Mouse (Mus musculus): Measurements from ENCODE around the gene Crb3. TPM values are rescaled to one million over a fixed set of nuclear protein-coding genes. Genes with fewer than 3 reads are reported as not detected.

The Crb3 gene
- total and polyA plus RNA-seq, 3 experiments, result 0.25 TPM; not detected in 2

DNA sequence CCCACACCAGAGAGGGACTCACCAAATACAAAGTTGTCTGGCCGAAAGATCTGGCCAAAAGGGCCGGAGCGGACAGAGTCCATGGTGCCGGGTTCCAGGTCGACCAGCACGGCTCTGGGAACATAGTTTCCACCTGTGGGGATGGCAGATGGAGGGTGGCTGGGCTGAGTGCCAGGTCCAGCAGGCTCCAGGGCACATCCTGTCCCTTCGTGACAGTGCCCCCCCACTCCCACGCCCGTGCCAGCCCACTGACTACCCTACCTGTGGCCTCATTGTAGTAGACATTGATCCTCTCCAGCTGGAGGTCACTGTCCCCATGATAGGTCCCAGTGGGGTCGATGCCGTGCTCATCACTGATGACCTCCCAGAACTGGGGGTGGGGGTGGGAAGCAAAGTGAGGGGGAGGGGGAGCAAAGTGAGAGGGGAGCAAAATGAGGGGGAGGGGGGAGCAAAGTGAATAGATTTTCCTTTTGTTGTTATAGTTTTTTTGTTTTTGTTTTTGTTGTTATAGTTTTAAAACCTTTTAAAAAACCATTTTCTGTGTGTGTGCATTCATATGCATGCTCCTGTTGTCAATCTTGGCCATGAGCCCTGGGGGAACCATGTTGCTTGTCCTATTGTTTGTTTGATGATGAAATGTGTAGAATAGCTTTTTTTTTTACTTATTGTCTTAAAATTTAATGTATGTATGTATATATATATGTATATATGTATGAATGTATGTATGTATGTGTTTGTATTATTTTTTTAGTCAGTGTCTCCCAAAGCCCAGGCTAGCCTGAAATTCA, 27.3 kb downstream of the Crb3 start:
- Histone ChIP-seq H3K79me2 (replicated peaks; ENCODE audit: control insufficient read depth, extremely low read depth, insufficient read depth, poor library complexity, severe bottlenecking) (no peaks in the 10 kb centered on the region), H3K9me3 (replicated peaks; ENCODE audit: low read length) (no peaks in the 10 kb centered on the region), H3K36me3 (replicated peaks in 1 of 2; ENCODE audit: control insufficient read depth in 1 of 2, insufficient read depth in 1 of 2, low read length in 1 of 2) (peaks cover 10 to 58% of the 10 kb centered on the region in 2 experiments), H3K4me3 (replicated peaks in 1 of 3; ENCODE audit: low read depth in 2 of 3, low read length in 2 of 3, poor library complexity in 1 of 3) (no peak overlapping the region), H3K27ac (ENCODE audit: insufficient read depth, low read depth) (no peak overlapping the region), H3K4me2 (ENCODE audit: insufficient read depth, low read depth, poor library complexity, severe bottlenecking) (no peak overlapping the region), H3K4me1 (ENCODE audit: control insufficient read depth in 1 of 2, insufficient read depth in 2 of 2) (0 out of 4 replicates have a peak, but pooled peaks cover 0 to 4% of the 10 kb centered on the region in 2 experiments), H3K27me3 (replicated peaks) (no peaks in the 10 kb centered on the region), H3K9ac (ENCODE audit: insufficient read depth, low read depth) (no peak overlapping the region)
- no peak for DNase-seq (ENCODE audit: extremely low read depth)
- dilution Hi-C loops (cut with MboI; ENCODE audit: extremely low pct_ligation_motif_present, extremely low pct_unique_long_range_greater_than_20kb, low sequenced_read_pairs), result no loop called here
- TF ChIP-seq TCF12 (IDR thresholded peaks at IDR 0.05; ENCODE audit: low read depth, low read length) (no peak), RAD21 (IDR thresholded peaks at IDR 0.05; ENCODE audit: low read depth, low read length) (no peak), MEF2A (IDR thresholded peaks at IDR 0.05; ENCODE audit: borderline replicate concordance, low read depth, low read length) (no peak), ZNF384 (IDR thresholded peaks at IDR 0.05; ENCODE audit: low read depth, low read length) (no peak), SMC3 (IDR thresholded peaks at IDR 0.05; ENCODE audit: low read depth, low read length) (no peak)
- in situ Hi-C loops (cut with MboI; ENCODE audit: low pct_ligation_motif_present, low pct_unique_long_range_greater_than_20kb, low sequenced_read_pairs), result loop anchor here (25.0 kb wide), 1 partner anchor 251 kb away; no protein-coding TSS in a partner anchor

DNA sequence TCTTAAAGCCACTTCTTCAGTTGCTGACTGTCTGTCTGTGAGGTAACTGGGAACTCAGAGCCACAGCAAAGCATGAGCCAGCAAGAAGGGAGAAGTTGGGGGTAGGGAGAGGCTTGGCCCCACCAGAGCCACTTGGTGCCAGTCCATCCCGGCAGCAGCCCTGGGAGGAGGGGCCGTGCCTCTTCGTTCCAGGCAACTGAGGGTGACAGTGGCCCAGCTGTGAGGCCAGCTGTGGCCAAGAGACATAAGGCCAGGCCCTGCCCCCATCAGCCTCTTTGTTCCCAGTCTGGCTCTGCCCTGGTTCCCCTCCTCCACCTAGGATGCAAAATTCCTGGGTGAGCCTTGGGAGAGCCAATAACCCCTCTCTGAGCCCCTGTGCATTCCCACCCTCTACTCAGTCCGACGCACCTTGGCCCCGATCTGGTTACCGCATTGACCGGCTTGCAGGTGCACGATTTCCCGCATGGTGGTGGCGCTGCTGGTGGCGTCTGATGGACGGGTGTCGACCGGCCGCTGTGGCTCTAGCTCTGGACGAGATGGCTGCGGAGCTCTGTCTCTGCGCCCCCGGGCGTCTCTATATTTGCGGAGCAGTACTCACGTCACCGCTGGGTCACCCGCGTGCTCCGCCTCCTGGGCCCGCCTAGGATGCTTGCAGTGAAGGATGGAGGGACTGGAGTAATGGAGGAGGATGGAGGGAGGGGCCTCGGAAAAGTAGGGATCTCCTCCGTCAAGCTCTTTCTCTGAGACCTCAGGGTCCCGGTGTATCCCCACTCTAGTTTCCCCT, 28.3 kb downstream of the Crb3 start, which contains the start of gene Tubb4a:
Gene Tubb4a (minus strand): TSS at position 734 of the 784 bp plus-strand sequence.
- H3K36me3 ChIP-seq (replicated peaks in 1 of 2; ENCODE audit: control insufficient read depth in 1 of 2, insufficient read depth in 1 of 2, low read length in 1 of 2), result peaks cover 4 to 58% of the 10 kb centered on the region in 2 experiments
- no peaks in the 10 kb centered on the region for H3K4me1 ChIP-seq (ENCODE audit: control insufficient read depth in 1 of 2, insufficient read depth in 2 of 2)
- no peak within 1 kb of the TSS for H3K9ac ChIP-seq (ENCODE audit: insufficient read depth, low read depth)
- DNase-seq (ENCODE audit: extremely low read depth), result no peak
- dilution Hi-C loops (cut with MboI; ENCODE audit: extremely low pct_ligation_motif_present, extremely low pct_unique_long_range_greater_than_20kb, low sequenced_read_pairs), result no loop called here
- no peak within 1 kb of the TSS for H3K27ac ChIP-seq (ENCODE audit: insufficient read depth, low read depth)
- H3K9me3 ChIP-seq (replicated peaks; ENCODE audit: low read length), result no peaks in the 10 kb centered on the region
- in situ Hi-C loops (cut with MboI; ENCODE audit: low pct_ligation_motif_present, low pct_unique_long_range_greater_than_20kb, low sequenced_read_pairs), result loop anchor here (25.0 kb wide), 1 partner anchor 250 kb away; no protein-coding TSS in a partner anchor
- H3K4me3 ChIP-seq (replicated peaks in 1 of 3; ENCODE audit: low read depth in 2 of 3, low read length in 2 of 3, poor library complexity in 1 of 3), result no peak within 1 kb of the TSS
- H3K4me2 ChIP-seq (ENCODE audit: insufficient read depth, low read depth, poor library complexity, severe bottlenecking), result no peak within 1 kb of the TSS
- no peak for TF ChIP-seq RAD21 (IDR thresholded peaks at IDR 0.05; ENCODE audit: low read depth, low read length)
- H3K79me2 ChIP-seq (replicated peaks; ENCODE audit: control insufficient read depth, extremely low read depth, insufficient read depth, poor library complexity, severe bottlenecking), result no peaks in the 10 kb centered on the region
- H3K27me3 ChIP-seq (replicated peaks), result no peaks in the 10 kb centered on the region

DNA sequence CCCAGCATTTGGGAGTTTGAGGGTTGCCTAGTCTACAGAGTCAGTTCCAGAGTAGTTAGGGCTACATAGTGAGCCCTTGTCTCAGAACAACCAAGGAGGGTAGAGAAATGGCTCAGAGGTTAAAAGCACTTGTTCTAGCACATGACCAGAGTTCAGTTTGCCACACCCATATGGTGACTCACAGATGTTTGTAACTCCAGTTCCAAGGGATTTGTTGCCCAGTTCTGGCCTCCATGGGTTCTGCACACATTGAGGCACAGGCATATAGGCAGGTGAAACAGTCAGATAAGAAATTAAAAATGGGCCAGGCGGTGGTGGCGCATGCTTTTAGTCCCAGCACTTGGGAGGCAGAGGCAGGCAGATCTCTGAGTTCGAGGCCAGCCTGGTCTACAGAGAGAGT, 35.3 kb downstream of the Crb3 start:
- dilution Hi-C loops (cut with MboI; ENCODE audit: extremely low pct_ligation_motif_present, extremely low pct_unique_long_range_greater_than_20kb, low sequenced_read_pairs), result no loop called here
- Histone ChIP-seq H3K9ac (ENCODE audit: insufficient read depth, low read depth) (no peak overlapping the region), H3K4me2 (ENCODE audit: insufficient read depth, low read depth, poor library complexity, severe bottlenecking) (no peak overlapping the region), H3K79me2 (replicated peaks; ENCODE audit: control insufficient read depth, extremely low read depth, insufficient read depth, poor library complexity, severe bottlenecking) (no peaks in the 10 kb centered on the region), H3K36me3 (replicated peaks in 1 of 2; ENCODE audit: control insufficient read depth in 1 of 2, insufficient read depth in 1 of 2, low read length in 1 of 2) (peaks cover 0 to 35% of the 10 kb centered on the region in 2 experiments), H3K4me3 (replicated peaks in 1 of 3; ENCODE audit: low read depth in 2 of 3, low read length in 2 of 3, poor library complexity in 1 of 3) (no peak overlapping the region), H3K27me3 (replicated peaks) (no peaks in the 10 kb centered on the region), H3K9me3 (replicated peaks; ENCODE audit: low read length) (no peaks in the 10 kb centered on the region), H3K27ac (ENCODE audit: insufficient read depth, low read depth) (no peak overlapping the region), H3K4me1 (ENCODE audit: control insufficient read depth in 1 of 2, insufficient read depth in 2 of 2) (peaks cover 14 to 24% of the 10 kb centered on the region in 2 experiments; a peak in 3 of 4 replicates)
- in situ Hi-C loops (cut with MboI; ENCODE audit: low pct_ligation_motif_present, low pct_unique_long_range_greater_than_20kb, low sequenced_read_pairs), result loop anchor here (25.0 kb wide), 1 partner anchor 243 kb away; no protein-coding TSS in a partner anchor
- TF ChIP-seq USF1 (IDR thresholded peaks at IDR 0.05; ENCODE audit: low read depth, low read length), result no peak
- no peak for TF ChIP-seq IRF4 (IDR thresholded peaks at IDR 0.05; ENCODE audit: low read depth, low read length)
- no peak for DNase-seq (ENCODE audit: extremely low read depth)

Data from CH12.LX (cell line).